Mouse (Mus musculus): Measurements from ENCODE around the gene Nup107. TPM values are rescaled to one million over a fixed set of nuclear protein-coding genes. Genes with fewer than 3 reads are reported as not detected.

Gene Nup107
- total and polyA plus RNA-seq, 3 experiments, result 80.2 to 91.6 TPM; not detected in 1

- H3K36me3 ChIP-seq (ENCODE audit: control insufficient read depth in 1 of 2, insufficient read depth in 2 of 2, low read length in 2 of 2), result peaks cover 0 to 21% of the 10 kb centered on the region in 2 experiments; a peak in 2 of 4 replicates
- TF ChIP-seq ZMIZ1 (IDR thresholded peaks at IDR 0.05; ENCODE audit: low read depth, low read length) (no peak), SMC3 (IDR thresholded peaks at IDR 0.05; ENCODE audit: low read depth, low read length) (no peak), MAX (IDR thresholded peaks at IDR 0.05; ENCODE audit: low read length) (no peak), RCOR1 (IDR thresholded peaks at IDR 0.05; ENCODE audit: low read depth, low read length) (no peak), KAT2A (conservative IDR thresholded peaks at IDR 0.05; ENCODE audit: low read depth, low read length) (no peak), BHLHE40 (IDR thresholded peaks at IDR 0.05; ENCODE audit: borderline replicate concordance, low read depth, low read length) (no peak), CHD2 (IDR thresholded peaks at IDR 0.05; ENCODE audit: low read length) (no peak), NRF1 (IDR thresholded peaks at IDR 0.05; ENCODE audit: insufficient read depth, low read depth, low read length, poor library complexity, severe bottlenecking) (no peak), SIN3A (IDR thresholded peaks at IDR 0.05; ENCODE audit: low read length) (no peak), MXI1 (IDR thresholded peaks at IDR 0.05; ENCODE audit: low read depth, low read length) (no peak), MYB (IDR thresholded peaks at IDR 0.05; ENCODE audit: low read depth, low read length) (no peak), E2F4 (IDR thresholded peaks at IDR 0.05; ENCODE audit: borderline replicate concordance, low read depth, low read length) (no peak), MYC (IDR thresholded peaks at IDR 0.05; ENCODE audit: low read depth, low read length) (no peak), JUND (IDR thresholded peaks at IDR 0.05; ENCODE audit: low read depth, low read length) (no peak), HCFC1 (IDR thresholded peaks at IDR 0.05; ENCODE audit: low read depth, low read length) (no peak), TBP (IDR thresholded peaks at IDR 0.05; ENCODE audit: low read depth, low read length) (no peak)
- no peak overlapping the region for H3K4me3 ChIP-seq (ENCODE audit: control insufficient read depth in 1 of 2, insufficient read depth in 1 of 2, low read depth in 2 of 2, low read length in 2 of 2)
- no peaks in the 10 kb centered on the region for H3K4me1 ChIP-seq (ENCODE audit: control insufficient read depth in 1 of 2, insufficient read depth in 2 of 2, low read length in 2 of 2)
- DNase-seq (ENCODE audit: low read depth, low spot score), result no peak
- H3K27me3 ChIP-seq (ENCODE audit: control insufficient read depth in 1 of 2, insufficient read depth in 2 of 2, low read length in 2 of 2), result no peaks in the 10 kb centered on the region
- no peak overlapping the region for H3K27ac ChIP-seq (ENCODE audit: control insufficient read depth, low read depth, low read length)
- H3K79me2 ChIP-seq (ENCODE audit: control insufficient read depth, insufficient read depth, low read length, poor library complexity), result no peaks in the 10 kb centered on the region
- H3K9ac ChIP-seq (ENCODE audit: control insufficient read depth, low read depth, low read length, poor library complexity, severe bottlenecking), result no peak overlapping the region
- H3K9me3 ChIP-seq (replicated peaks; ENCODE audit: insufficient read depth, low read length), result no peaks in the 10 kb centered on the region
Measured at GRCm38 (mm10) chr10:117816721-117817120, 24.2 kb upstream of the Nup107 start.

DNA sequence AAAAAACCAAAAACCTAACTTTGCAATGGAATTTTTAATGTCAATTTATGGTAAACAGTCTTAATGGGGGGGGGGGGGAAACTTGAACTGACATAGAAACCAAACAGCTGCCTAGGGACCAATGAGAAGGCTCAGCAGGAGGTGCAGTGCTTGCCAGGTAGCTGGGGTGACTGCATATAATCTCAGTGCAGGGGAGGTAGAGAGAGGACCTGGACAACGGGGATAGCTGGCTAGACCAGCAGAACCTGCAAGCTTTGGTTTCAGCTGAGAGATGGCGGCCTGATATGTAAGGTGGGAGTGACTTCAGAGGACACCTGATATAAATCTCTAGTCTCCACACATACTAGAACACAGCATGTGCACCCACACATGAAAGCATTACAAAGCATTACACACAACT lies 20.0 kb upstream of the Nup107 start:
- no peak overlapping the region for H3K4me3 ChIP-seq (ENCODE audit: control insufficient read depth in 1 of 2, insufficient read depth in 1 of 2, low read depth in 2 of 2, low read length in 2 of 2)
- no peak for DNase-seq (ENCODE audit: low read depth, low spot score)
- peaks cover 0 to 10% of the 10 kb centered on the region in 2 experiments; a peak in 2 of 4 replicates for H3K36me3 ChIP-seq (ENCODE audit: control insufficient read depth in 1 of 2, insufficient read depth in 2 of 2, low read length in 2 of 2)
- no peaks in the 10 kb centered on the region for H3K79me2 ChIP-seq (ENCODE audit: control insufficient read depth, insufficient read depth, low read length, poor library complexity)
- no peak for TF ChIP-seq ZC3H11A (IDR thresholded peaks at IDR 0.05; ENCODE audit: low read depth, low read length)
- no peaks in the 10 kb centered on the region for H3K4me1 ChIP-seq (ENCODE audit: control insufficient read depth in 1 of 2, insufficient read depth in 2 of 2, low read length in 2 of 2)
- no peaks in the 10 kb centered on the region for H3K27me3 ChIP-seq (ENCODE audit: control insufficient read depth in 1 of 2, insufficient read depth in 2 of 2, low read length in 2 of 2)
- no peaks in the 10 kb centered on the region for H3K9me3 ChIP-seq (replicated peaks; ENCODE audit: insufficient read depth, low read length)
- H3K9ac ChIP-seq (ENCODE audit: control insufficient read depth, low read depth, low read length, poor library complexity, severe bottlenecking), result no peak overlapping the region
- no peak overlapping the region for H3K27ac ChIP-seq (ENCODE audit: control insufficient read depth, low read depth, low read length)
